Mouse (Mus musculus) hindbrain, embryonic 14.5 days (tissue): ENCODE data around the gene Iqch. TPM values are rescaled to one million over a fixed set of nuclear protein-coding genes. Genes with fewer than 3 reads are reported as not detected.

Experiments
- ATAC-seq: fragments of 200-750 bp; cut with Nextera tagmentation; 2 replicates; pipeline ENCODE4 v1.8.0; 2017; ENCODE audit warnings: moderate number of reproducible peaks, mild to moderate bottlenecking, moderate TSS enrichment, moderate library complexity; ENCODE audit not compliant: low FRiP score
- DNase-seq: peaks from one replicate; pipeline ENCODE4 v3.0.0-alpha.2; 2015; ENCODE audit warnings: low spot score
- H3K27ac ChIP-seq: fragments of 300-500 bp; sonication (generic); 2 replicates; pipeline ENCODE4 v1.5.1; 2014; ENCODE audit warnings: mild to moderate bottlenecking, moderate library complexity
- H3K27me3 ChIP-seq: fragments of 300-500 bp; sonication (generic); 2 replicates; pipeline ENCODE4 v1.6.1; 2014; ENCODE audit warnings: mild to moderate bottlenecking, low read length, mixed read lengths; ENCODE audit not compliant: control insufficient read depth, insufficient read depth
- H3K36me3 ChIP-seq: fragments of 300-500 bp; sonication (generic); replicated peaks from 2 replicates; pipeline ENCODE4 v1.6.1; 2014; ENCODE audit not compliant: control insufficient read depth, insufficient read depth
- H3K4me1 ChIP-seq: fragments of 300-500 bp; sonication (generic); replicated peaks from 2 replicates; pipeline ENCODE4 v1.6.1; 2014; ENCODE audit warnings: antibody characterized with exemption, low read length, mixed read lengths; ENCODE audit not compliant: control insufficient read depth, insufficient read depth
- H3K4me2 ChIP-seq: fragments of 300-500 bp; sonication (generic); replicated peaks from 2 replicates; pipeline ENCODE4 v1.6.1; 2014; ENCODE audit warnings: mild to moderate bottlenecking, moderate library complexity
- H3K4me3 ChIP-seq: fragments of 300-500 bp; sonication (generic); replicated peaks from 2 replicates; pipeline ENCODE4 v1.5.1; 2014; ENCODE audit warnings: mild to moderate bottlenecking, low read length
- H3K9ac ChIP-seq: fragments of 300-500 bp; sonication (generic); 2 replicates; pipeline ENCODE4 v1.6.1; 2014
- H3K9me3 ChIP-seq: fragments of 300-500 bp; sonication (generic); 2 replicates; pipeline ENCODE4 v1.6.1; 2016; ENCODE audit warnings: low read length; ENCODE audit not compliant: control insufficient read depth
- WGBS: fragments of 180-500 bp; shearing (Covaris S2); extraction: QIAGEN DNeasy Blood & Tissue Kit; methylation state at CpG from one replicate; pipeline ENCODE4 v1.1.7; 2014; 5-methylcytosine and 5-hydroxymethylcytosine counted together
- polyA plus RNA-seq: library from polyadenylated mRNA; unstranded; fragments of >200 nt; fragmentation: Nextera tagmentation; extraction: Ambion mirVana; gene quantifications from 2 replicates; pipeline ENCODE4 v1.2.1, GENCODE M21; 2014

Iqch gene
- polyA plus RNA-seq, 1 experiment from 2014 or later, result 0.37 TPM

GRCm38 (mm10) chr9:63534371-63534780 lies 67.9 kb downstream of the Iqch start:
- DNase-seq (no peak), ATAC-seq (no peak)
- Histone ChIP-seq H3K27me3 (no peaks in the 10 kb centered on the region), H3K4me1 (peaks cover 17% of the 10 kb centered on the region), H3K4me2 (no peak overlapping the region), H3K9ac (no peak overlapping the region), H3K27ac (peak overlapping the region; percentile 21), H3K9me3 (no peaks in the 10 kb centered on the region), H3K4me3 (no peak overlapping the region), H3K36me3 (no peaks in the 10 kb centered on the region)
- 8% methylated on average over 7 of the region's 7 CpGs for WGBS

GRCm38 (mm10) chr9:63532966-63533711 lies 69.2 kb downstream of the Iqch start:
- H3K4me2 ChIP-seq, result no peak overlapping the region
- H3K36me3 ChIP-seq, result no peaks in the 10 kb centered on the region
- no peaks in the 10 kb centered on the region for H3K9me3 ChIP-seq
- ATAC-seq (no peak), DNase-seq (no peak)
- H3K27ac ChIP-seq, result no peak overlapping the region
- H3K27me3 ChIP-seq, result no peaks in the 10 kb centered on the region
- H3K4me3 ChIP-seq, result no peak overlapping the region
- peaks cover 17% of the 10 kb centered on the region for H3K4me1 ChIP-seq
- H3K9ac ChIP-seq, result no peak overlapping the region
- WGBS, result 63% methylated on average over 9 of the region's 9 CpGs

- H3K4me1 ChIP-seq, result no peaks in the 10 kb centered on the region; the same call in 1 of the 2 replicates
- H3K9me3 ChIP-seq, result no peaks in the 10 kb centered on the region
- H3K36me3 ChIP-seq, result no peaks in the 10 kb centered on the region
- H3K9ac ChIP-seq, result no peak overlapping the region
- H3K4me3 ChIP-seq, result no peak overlapping the region
- no peak overlapping the region for H3K27ac ChIP-seq
- peak; percentile 43; the same call in 1 of the 2 replicates for ATAC-seq
- no peak overlapping the region for H3K4me2 ChIP-seq
- WGBS, result 68% methylated on average over 2 of the region's 2 CpGs
- no peak for DNase-seq
- no peaks in the 10 kb centered on the region for H3K27me3 ChIP-seq
These were observed 78.4 kb downstream of the Iqch start for GRCm38 (mm10) chr9:63523937-63524253.

- no peak overlapping the region for H3K4me2 ChIP-seq
- 66% methylated on average over 14 of the region's 14 CpGs for WGBS
- no peak for ATAC-seq
These were observed 78.9 kb downstream of the Iqch start for GRCm38 (mm10) chr9:63523251-63523936.

GRCm38 (mm10) chr9:63512851-63513250 lies 89.4 kb downstream of the Iqch start:
- DNase-seq, result no peak
- no peak for ATAC-seq

More at GRCm38 (mm10) chr9:63523251-63523936, 78.9 kb downstream of the Iqch start:
- Histone ChIP-seq H3K27me3 (no peaks in the 10 kb centered on the region), H3K27ac (no peak overlapping the region), H3K4me1 (no peaks in the 10 kb centered on the region; the same call in 1 of the 2 replicates), H3K4me3 (no peak overlapping the region), H3K9me3 (no peaks in the 10 kb centered on the region), H3K9ac (no peak overlapping the region), H3K36me3 (no peaks in the 10 kb centered on the region)
- peak; percentile 34 for DNase-seq

GRCm38 (mm10) chr9:63511034-63511433 lies 91.3 kb downstream of the Iqch start:
- Histone ChIP-seq H3K4me2 (no peak overlapping the region), H3K4me1 (no peaks in the 10 kb centered on the region), H3K27ac (no peak overlapping the region), H3K4me3 (no peak overlapping the region), H3K27me3 (peaks cover 4% of the 10 kb centered on the region; the same call in 1 of the 2 replicates), H3K9ac (no peak overlapping the region), H3K9me3 (no peaks in the 10 kb centered on the region), H3K36me3 (no peaks in the 10 kb centered on the region)
- WGBS, result 73% methylated on average over 4 of the region's 4 CpGs
- DNase-seq (peak; percentile 45), ATAC-seq (no peak)

More at GRCm38 (mm10) chr9:63512851-63513250, 89.4 kb downstream of the Iqch start:
- WGBS, result 78% methylated on average over 5 of the region's 5 CpGs
- no peak overlapping the region for H3K27ac ChIP-seq
- no peaks in the 10 kb centered on the region for H3K4me1 ChIP-seq
- H3K9me3 ChIP-seq, result no peaks in the 10 kb centered on the region
- no peaks in the 10 kb centered on the region for H3K36me3 ChIP-seq
- H3K4me3 ChIP-seq, result no peak overlapping the region
- no peaks in the 10 kb centered on the region; the same call in 1 of the 2 replicates for H3K27me3 ChIP-seq
- H3K9ac ChIP-seq, result no peak overlapping the region
- no peak overlapping the region for H3K4me2 ChIP-seq

GRCm38 (mm10) chr9:63507110-63507509 lies 95.2 kb downstream of the Iqch start:
- Histone ChIP-seq H3K9me3 (no peaks in the 10 kb centered on the region), H3K9ac (no peak overlapping the region), H3K36me3 (no peaks in the 10 kb centered on the region), H3K4me3 (no peak overlapping the region), H3K4me2 (no peak overlapping the region), H3K27ac (no peak overlapping the region), H3K27me3 (peaks cover 4% of the 10 kb centered on the region; the same call in 1 of the 2 replicates), H3K4me1 (no peaks in the 10 kb centered on the region)
- WGBS, result 80% methylated on average over 8 of the region's 8 CpGs
- DNase-seq (no peak), ATAC-seq (no peak)

GRCm38 (mm10) chr9:63503890-63504289 lies 98.4 kb downstream of the Iqch start:
- no peak overlapping the region for H3K4me2 ChIP-seq
- H3K4me3 ChIP-seq, result no peak overlapping the region
- ATAC-seq, result no peak
- no peak overlapping the region for H3K9ac ChIP-seq
- H3K36me3 ChIP-seq, result no peaks in the 10 kb centered on the region
- no peaks in the 10 kb centered on the region for H3K9me3 ChIP-seq
- H3K27me3 ChIP-seq, result 0 out of 2 replicates have a peak, but pooled peaks cover 4% of the 10 kb centered on the region
- WGBS, result 74% methylated on average over 2 of the region's 2 CpGs
- H3K27ac ChIP-seq, result no peak overlapping the region
- no peak for DNase-seq
- H3K4me1 ChIP-seq, result no peaks in the 10 kb centered on the region

GRCm38 (mm10) chr9:63501516-63501915 lies 100.8 kb downstream of the Iqch start:
- DNase-seq (no peak), ATAC-seq (no peak)
- 0 out of 2 replicates have a peak, but pooled peaks cover 2% of the 10 kb centered on the region for H3K27me3 ChIP-seq
- 90% methylated on average over 1 of the region's 1 CpGs for WGBS
- no peak overlapping the region for H3K4me2 ChIP-seq
- no peaks in the 10 kb centered on the region for H3K4me1 ChIP-seq
- H3K4me3 ChIP-seq, result no peak overlapping the region
- no peaks in the 10 kb centered on the region for H3K9me3 ChIP-seq
- no peaks in the 10 kb centered on the region for H3K36me3 ChIP-seq
- no peak overlapping the region for H3K9ac ChIP-seq
- H3K27ac ChIP-seq, result no peak overlapping the region
